Mouse (Mus musculus) midbrain, postnatal 0 days (tissue): ENCODE measurements around the gene Thumpd2. TPM values are rescaled to one million over a fixed set of nuclear protein-coding genes. Genes with fewer than 3 reads are reported as not detected.

ENCODE experiments used
- ATAC-seq: fragments of 200-750 bp; cut with Nextera tagmentation; 2 replicates; pipeline ENCODE4 v1.8.0; 2017; ENCODE audit warnings: moderate number of reproducible peaks, mild to moderate bottlenecking, moderate TSS enrichment, moderate library complexity; ENCODE audit not compliant: low FRiP score
- DNase-seq: peaks from one replicate; pipeline ENCODE4 v3.0.0-alpha.2; 2015; ENCODE audit warnings: low spot score
- H3K27ac ChIP-seq: fragments of 300-500 bp; sonication (generic); 2 replicates; pipeline ENCODE4 v1.5.1; 2014; ENCODE audit warnings: low read depth, mild to moderate bottlenecking, low read length, mixed read lengths
- H3K27me3 ChIP-seq: fragments of 300-500 bp; sonication (generic); 2 replicates; pipeline ENCODE4 v1.6.1; 2014; ENCODE audit warnings: low read length, control low read depth, mixed read lengths; ENCODE audit not compliant: insufficient read depth
- H3K36me3 ChIP-seq: fragments of 300-500 bp; sonication (generic); 2 replicates; pipeline ENCODE4 v1.6.1; 2014; ENCODE audit warnings: low read length, control low read depth, mixed read lengths; ENCODE audit not compliant: insufficient read depth
- H3K4me1 ChIP-seq: fragments of 300-500 bp; sonication (generic); 2 replicates; pipeline ENCODE4 v1.6.1; 2014; ENCODE audit warnings: mild to moderate bottlenecking, control low read depth, antibody characterized with exemption, low read length, mixed read lengths; ENCODE audit not compliant: insufficient read depth
- H3K4me2 ChIP-seq: fragments of 300-500 bp; sonication (generic); 2 replicates; pipeline ENCODE4 v1.6.1; 2014; ENCODE audit warnings: low read depth, mild to moderate bottlenecking, low read length, mixed read lengths; ENCODE audit not compliant: poor library complexity, severe bottlenecking
- H3K4me3 ChIP-seq: fragments of 300-500 bp; sonication (generic); 2 replicates; pipeline ENCODE4 v1.5.1; 2014; ENCODE audit warnings: low read depth, mild to moderate bottlenecking, low read length, moderate library complexity
- H3K9ac ChIP-seq: fragments of 300-500 bp; sonication (generic); replicated peaks from 2 replicates; pipeline ENCODE4 v1.6.1; 2014; ENCODE audit warnings: mild to moderate bottlenecking, low read length, moderate library complexity, mixed read lengths; ENCODE audit not compliant: poor library complexity, severe bottlenecking
- H3K9me3 ChIP-seq: fragments of 300-500 bp; sonication (generic); 2 replicates; pipeline ENCODE4 v1.6.1; 2016; ENCODE audit warnings: low read length, control low read depth
- CTCF ChIP-seq: IDR thresholded peaks from 2 replicates; pipeline ENCODE4 v1.5.1; 2016; ENCODE audit warnings: antibody characterized with exemption, mild to moderate bottlenecking
- WGBS: fragments of 180-500 bp; shearing (Covaris S2); extraction: QIAGEN DNeasy Blood & Tissue Kit; methylation state at CpG from one replicate; pipeline ENCODE4 v1.1.7; 2014; 5-methylcytosine and 5-hydroxymethylcytosine counted together
- polyA plus RNA-seq: library from polyadenylated mRNA; unstranded; fragments of >200 nt; fragmentation: Nextera tagmentation; extraction: Ambion mirVana; gene quantifications from 2 replicates; pipeline ENCODE4 v1.2.1, GENCODE M21; 2015
- total RNA-seq: library from RNA; depleted of rRNA; stranded (reverse); fragments of >200 nt; gene quantifications from 2 replicates; pipeline ENCODE4 v1.2.3, GENCODE M21; 2014

The Thumpd2 gene
- total and polyA plus RNA-seq, 2 experiments from 2014 or later = 2.6 to 5.5 TPM

- no peak for TF ChIP-seq CTCF
- Histone ChIP-seq H3K27ac (no peak overlapping the region), H3K9ac (no peak overlapping the region), H3K36me3 (no peaks in the 10 kb centered on the region), H3K9me3 (no peaks in the 10 kb centered on the region), H3K27me3 (no peaks in the 10 kb centered on the region), H3K4me2 (no peak overlapping the region), H3K4me3 (no peak overlapping the region), H3K4me1 (no peaks in the 10 kb centered on the region)
- 44% methylated on average over 3 of the region's 3 CpGs for whole genome bisulfite sequencing
- peak; percentile 10 for DNase-seq
- no peak for ATAC-seq
Observed at GRCm38 (mm10) chr17:81088866-81089265, 24.0 kb upstream of the Thumpd2 start.

- Histone ChIP-seq H3K4me2 (no peak overlapping the region), H3K4me1 (no peaks in the 10 kb centered on the region), H3K36me3 (no peaks in the 10 kb centered on the region), H3K9me3 (no peaks in the 10 kb centered on the region), H3K4me3 (no peak overlapping the region), H3K27me3 (no peaks in the 10 kb centered on the region), H3K9ac (no peak overlapping the region), H3K27ac (no peak overlapping the region)
- 83% methylated on average over 4 of the region's 4 CpGs for whole genome bisulfite sequencing
- no peak for TF ChIP-seq CTCF
- DNase-seq (no peak), ATAC-seq (no peak)
Observed at GRCm38 (mm10) chr17:81087735-81088134, 22.9 kb upstream of the Thumpd2 start.

GRCm38 (mm10) chr17:81064279-81064978, 453 bp downstream of the Thumpd2 start:
- TF ChIP-seq CTCF = no peak
- H3K4me3 ChIP-seq = peak overlapping the region; percentile 59
- H3K9me3 ChIP-seq = no peaks in the 10 kb centered on the region
- H3K9ac ChIP-seq = peak overlapping the region; percentile 76
- no peaks in the 10 kb centered on the region for H3K27me3 ChIP-seq
- WGBS = 13% methylated on average over 28 of the region's 28 CpGs
- DNase-seq = peak; percentile 46
- peaks cover 3% of the 10 kb centered on the region; the same call in 1 of the 2 replicates for H3K4me1 ChIP-seq
- peak overlapping the region; percentile 26 for H3K27ac ChIP-seq
- ATAC-seq = peak; percentile 80
- H3K4me2 ChIP-seq = peak overlapping the region; percentile 67
- H3K36me3 ChIP-seq = no peaks in the 10 kb centered on the region

- Histone ChIP-seq H3K4me3 (no peak overlapping the region), H3K4me2 (no peak overlapping the region), H3K27ac (no peak overlapping the region), H3K9ac (no peak overlapping the region), H3K27me3 (no peaks in the 10 kb centered on the region), H3K4me1 (peaks cover 3% of the 10 kb centered on the region; the same call in 1 of the 2 replicates), H3K9me3 (no peaks in the 10 kb centered on the region), H3K36me3 (no peaks in the 10 kb centered on the region)
- ATAC-seq (no peak), DNase-seq (no peak)
- no peak for TF ChIP-seq CTCF
- WGBS = 94% methylated on average over 3 of the region's 3 CpGs
Observed at GRCm38 (mm10) chr17:81063346-81063745, 1.5 kb downstream of the Thumpd2 start.

GRCm38 (mm10) chr17:81062349-81062871, 2.5 kb downstream of the Thumpd2 start:
- 86% methylated on average over 6 of the region's 6 CpGs for WGBS
- no peak for ATAC-seq
- Histone ChIP-seq H3K4me1 (peaks cover 3% of the 10 kb centered on the region; the same call in 1 of the 2 replicates), H3K9ac (no peak overlapping the region), H3K9me3 (no peaks in the 10 kb centered on the region), H3K4me3 (no peak overlapping the region), H3K36me3 (no peaks in the 10 kb centered on the region), H3K27me3 (no peaks in the 10 kb centered on the region), H3K27ac (no peak overlapping the region), H3K4me2 (no peak overlapping the region)
- DNase-seq = no peak
- TF ChIP-seq CTCF = no peak

GRCm38 (mm10) chr17:81056796-81057381, 8.0 kb downstream of the Thumpd2 start:
- Histone ChIP-seq H3K9me3 (no peaks in the 10 kb centered on the region), H3K27me3 (no peaks in the 10 kb centered on the region), H3K36me3 (no peaks in the 10 kb centered on the region; the same call in 1 of the 2 replicates), H3K4me3 (no peak overlapping the region), H3K4me2 (no peak overlapping the region), H3K27ac (no peak overlapping the region), H3K4me1 (no peaks in the 10 kb centered on the region), H3K9ac (no peak overlapping the region)
- 71% methylated on average over 8 of the region's 8 CpGs for WGBS
- TF ChIP-seq CTCF = no peak
- ATAC-seq (no peak), DNase-seq (peak; percentile 5)
